Mouse (Mus musculus): ENCODE results near the gene Usp30. TPM values are rescaled to one million over a fixed set of nuclear protein-coding genes. Genes with fewer than 3 reads are reported as not detected.
A peak's percentile ranks its signal among the peaks of the same experiment; 100 is the strongest.

Gene Usp30
- polyA plus RNA-seq, 1 experiment from 2014 or later = 10.1 TPM

DNA sequence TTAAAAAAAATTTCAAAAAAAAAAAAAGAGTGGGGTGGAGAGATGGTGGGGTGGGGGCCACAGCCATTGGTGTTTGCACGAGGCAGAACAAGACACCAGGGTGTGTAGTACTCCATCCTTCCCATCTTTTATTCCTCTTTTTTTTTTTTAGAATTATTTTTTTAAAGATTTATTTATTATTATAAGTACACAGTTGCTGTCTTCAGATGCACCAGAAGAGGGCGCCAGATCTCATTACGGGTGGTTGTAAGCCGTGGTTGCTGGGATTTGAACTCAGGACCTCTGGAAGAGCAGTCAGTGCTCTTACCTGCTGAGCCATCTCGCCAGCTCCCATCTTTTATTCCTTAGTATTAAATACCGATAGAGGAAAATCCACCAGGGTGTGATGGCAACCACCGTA lies 108.2 kb downstream of the Usp30 start:
- no peak overlapping the region for H3K4me3 ChIP-seq (ENCODE audit: low read depth, low read length)
- ATAC-seq (ENCODE audit: low read depth) = no peak
- H3K36me3 ChIP-seq (ENCODE audit: control insufficient read depth, insufficient read depth, low read length) = no peaks in the 10 kb centered on the region
- H3K4me1 ChIP-seq (ENCODE audit: control insufficient read depth, insufficient read depth, low read length) = peaks cover 3% of the 10 kb centered on the region; the same call in 1 of the 2 replicates
- no peak for DNase-seq (ENCODE audit: low spot score)
- H3K27me3 ChIP-seq (replicated peaks; ENCODE audit: control insufficient read depth, insufficient read depth, low read length) = no peaks in the 10 kb centered on the region
- no peak overlapping the region for H3K9ac ChIP-seq (ENCODE audit: low read depth, low read length)
- H3K4me2 ChIP-seq (ENCODE audit: low read depth, low read length) = no peak overlapping the region
- H3K9me3 ChIP-seq (ENCODE audit: control insufficient read depth, low read length) = no peaks in the 10 kb centered on the region
- H3K27ac ChIP-seq (replicated peaks; ENCODE audit: low read depth, low read length) = no peak overlapping the region
- 74% methylated on average over 7 of the region's 7 CpGs for WGBS

DNA sequence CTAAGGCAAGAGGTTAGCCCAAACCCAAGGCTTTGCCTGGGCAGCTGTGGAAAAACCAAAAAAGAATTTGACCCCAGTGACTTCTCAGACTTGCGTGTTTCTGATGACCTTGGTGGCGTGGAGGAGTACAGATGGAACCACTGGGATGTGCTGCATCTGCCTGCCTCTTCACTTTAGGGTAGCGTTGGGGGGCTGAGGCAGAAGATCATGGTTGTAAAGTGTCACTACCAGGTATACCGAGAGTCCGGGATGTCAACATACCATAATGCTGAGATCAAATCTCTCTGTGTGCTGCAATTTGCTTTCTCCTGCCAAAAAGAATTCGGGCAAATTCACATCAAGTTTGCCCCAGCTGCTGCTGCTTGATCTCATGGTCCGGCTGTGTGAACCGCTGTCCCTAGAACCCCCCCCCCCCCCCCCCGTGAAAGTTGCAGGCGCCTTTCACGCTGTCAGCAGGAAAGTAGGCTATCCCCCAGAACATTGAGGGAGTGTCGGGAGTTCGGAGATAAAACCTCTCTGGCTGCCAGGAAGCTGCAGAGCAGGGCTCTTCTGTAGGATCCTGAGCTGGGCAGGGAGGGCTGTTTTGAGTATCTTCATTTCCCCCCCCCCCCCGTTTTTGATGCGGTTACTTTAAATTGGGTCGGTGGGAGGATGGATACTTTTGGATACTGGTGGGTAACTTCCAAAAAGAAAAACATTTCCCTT lies 108.8 kb downstream of the Usp30 start:
- Histone ChIP-seq H3K36me3 (ENCODE audit: control insufficient read depth, insufficient read depth, low read length) (no peaks in the 10 kb centered on the region), H3K4me2 (ENCODE audit: low read depth, low read length) (peak overlapping the region; percentile 41), H3K9me3 (ENCODE audit: control insufficient read depth, low read length) (no peaks in the 10 kb centered on the region), H3K4me3 (ENCODE audit: low read depth, low read length) (peak overlapping the region; percentile 17; the same call in 1 of the 2 replicates), H3K27me3 (replicated peaks; ENCODE audit: control insufficient read depth, insufficient read depth, low read length) (no peaks in the 10 kb centered on the region), H3K27ac (replicated peaks; ENCODE audit: low read depth, low read length) (no peak overlapping the region), H3K4me1 (ENCODE audit: control insufficient read depth, insufficient read depth, low read length) (peaks cover 3% of the 10 kb centered on the region; the same call in 1 of the 2 replicates), H3K9ac (ENCODE audit: low read depth, low read length) (0 out of 2 replicates have a peak overlapping the region, but pooled peaks have one; percentile 3)
- DNase-seq (ENCODE audit: low spot score) = no peak
- no peak for ATAC-seq (ENCODE audit: low read depth)
- 29% methylated on average over 13 of the region's 16 CpGs for WGBS

Other genes with a start within 250 kb of the Usp30 start
- gene Selplg, start 232.8 kb upstream of the Usp30 start, polyA plus RNA-seq (2014; fragmentation: Nextera tagmentation; extraction: Ambion mirVana) = 4.9 and 5.2 TPM in 2 replicates
- gene Coro1c, start 156.7 kb upstream of the Usp30 start, polyA plus RNA-seq (2014; fragmentation: Nextera tagmentation; extraction: Ambion mirVana) = 96.9 and 103 TPM in 2 replicates
- gene Ssh1, start 71.6 kb upstream of the Usp30 start, polyA plus RNA-seq (2014; fragmentation: Nextera tagmentation; extraction: Ambion mirVana) = 16.5 and 17.1 TPM in 2 replicates
- not detected in 2 replicates for gene Dao, start 61.8 kb upstream of the Usp30 start, polyA plus RNA-seq (2014; fragmentation: Nextera tagmentation; extraction: Ambion mirVana)
- gene Svop, start 26.1 kb downstream of the Usp30 start, polyA plus RNA-seq (2014; fragmentation: Nextera tagmentation; extraction: Ambion mirVana) = 2.1 and 2.2 TPM in 2 replicates
- 8.6 and 10.0 TPM in 2 replicates for gene Alkbh2, start 62.8 kb downstream of the Usp30 start, polyA plus RNA-seq (2014; fragmentation: Nextera tagmentation; extraction: Ambion mirVana)
- gene Ung, start 64.9 kb downstream of the Usp30 start, polyA plus RNA-seq (2014; fragmentation: Nextera tagmentation; extraction: Ambion mirVana) = 20.4 and 22.7 TPM in 2 replicates
- gene Acacb, start 81.1 kb downstream of the Usp30 start, polyA plus RNA-seq (2014; fragmentation: Nextera tagmentation; extraction: Ambion mirVana) = 2.3 and 2.4 TPM in 2 replicates
- gene Foxn4, start 208.3 kb downstream of the Usp30 start, polyA plus RNA-seq (2014; fragmentation: Nextera tagmentation; extraction: Ambion mirVana) = 0.97 and 1.1 TPM in 2 replicates
- gene Myo1h, start 223.7 kb downstream of the Usp30 start, polyA plus RNA-seq (2014; fragmentation: Nextera tagmentation; extraction: Ambion mirVana) = 3.0 and 3.8 TPM in 2 replicates